Mouse (Mus musculus): Measurements from ENCODE around the gene Slc27a5.

The Slc27a5 gene

GRCm38 (mm10) chr7:13024805-13025204 is 26.8 kb upstream of the Slc27a5 start:
- peak; percentile 67 to 82 for DNase-seq (ENCODE audit: low spot score in 2 of 2)

- DNase-seq (ENCODE audit: low spot score in 2 of 2) = peak; percentile 95 to 99
These were observed 26.1 kb upstream of the Slc27a5 start for GRCm38 (mm10) chr7:13023928-13024731.

GRCm38 (mm10) chr7:13022773-13023535 is 25.0 kb upstream of the Slc27a5 start:
- peak; percentile 59 to 73 for DNase-seq (ENCODE audit: low spot score in 2 of 2)

DNA sequence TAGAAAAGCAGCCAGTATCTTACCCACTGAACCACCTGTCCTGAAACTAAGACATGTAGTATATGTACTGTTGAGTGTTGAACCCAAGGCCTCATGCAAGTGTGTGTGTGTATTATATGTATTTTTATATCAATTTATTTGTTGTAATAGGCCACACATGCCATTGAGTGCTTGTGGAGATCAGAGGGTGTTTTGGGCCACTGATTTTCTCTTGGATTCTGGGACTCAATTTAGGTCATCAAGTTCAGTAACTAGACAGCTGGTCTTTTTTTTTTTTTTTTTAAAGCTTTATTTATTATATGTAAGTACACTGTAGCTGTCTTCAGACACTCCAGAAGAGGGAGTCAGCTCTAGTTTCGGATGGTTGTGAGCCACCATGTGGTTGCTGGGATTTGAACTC is 17.2 kb upstream of the Slc27a5 start:
- no peak for DNase-seq (ENCODE audit: low spot score in 2 of 2)

GRCm38 (mm10) chr7:13014275-13014839 is 16.4 kb upstream of the Slc27a5 start:
- no peak for DNase-seq (ENCODE audit: low spot score in 2 of 2)

GRCm38 (mm10) chr7:13013671-13014070 is 15.7 kb upstream of the Slc27a5 start:
- no peak for DNase-seq (ENCODE audit: low spot score in 2 of 2)

- DNase-seq (ENCODE audit: low spot score in 2 of 2) = peak in 1 of 2 experiments; percentile 43
These were observed 12.3 kb upstream of the Slc27a5 start, which contains the start of gene Zbtb45 for GRCm38 (mm10) chr7:13010005-13010908. Gene Zbtb45, minus strand, starts transcription at chr7:13010034.

DNA sequence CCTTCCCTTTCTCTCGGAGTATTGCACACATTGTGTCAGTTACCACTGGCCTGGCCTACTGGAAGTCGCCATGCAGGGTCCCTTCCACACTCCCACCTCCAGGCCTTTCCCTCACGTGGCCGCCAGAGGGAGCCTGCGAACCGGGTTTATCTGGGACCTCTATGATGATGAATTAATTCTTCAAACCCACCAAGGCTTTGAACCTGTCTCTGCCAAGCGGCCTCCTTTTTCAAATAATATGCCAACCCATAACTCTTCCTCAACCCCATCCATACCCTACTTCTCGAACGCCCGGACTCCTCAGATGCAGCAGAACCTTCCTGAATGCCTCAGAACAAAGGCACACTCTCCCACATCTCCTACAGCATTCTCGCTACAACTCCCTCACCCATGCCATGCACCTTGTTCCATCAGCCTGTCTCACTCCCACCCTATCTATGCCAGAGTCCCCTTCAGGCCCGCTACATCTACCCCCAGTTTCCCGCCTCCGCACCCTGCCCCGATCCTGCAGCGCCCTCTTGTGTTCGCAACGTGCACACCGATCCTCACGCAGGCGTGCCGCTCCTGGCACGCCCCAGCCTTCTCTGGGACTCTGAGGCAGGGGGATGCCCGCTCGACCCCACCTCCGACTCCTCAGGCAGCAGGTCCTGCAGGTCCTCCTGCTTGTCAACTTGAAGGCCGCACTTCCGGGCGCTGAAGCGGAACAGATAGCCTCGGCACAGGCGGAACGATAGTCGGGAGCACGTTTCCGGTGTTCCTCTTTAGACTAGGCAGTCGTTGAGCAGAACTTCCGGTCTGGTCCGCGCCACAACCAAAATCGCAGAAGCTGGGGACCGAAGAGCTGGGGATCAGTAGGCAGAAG is 11.4 kb upstream of the Slc27a5 start:
- DNase-seq (ENCODE audit: low spot score in 2 of 2) = peak; percentile 94 to 96

DNA sequence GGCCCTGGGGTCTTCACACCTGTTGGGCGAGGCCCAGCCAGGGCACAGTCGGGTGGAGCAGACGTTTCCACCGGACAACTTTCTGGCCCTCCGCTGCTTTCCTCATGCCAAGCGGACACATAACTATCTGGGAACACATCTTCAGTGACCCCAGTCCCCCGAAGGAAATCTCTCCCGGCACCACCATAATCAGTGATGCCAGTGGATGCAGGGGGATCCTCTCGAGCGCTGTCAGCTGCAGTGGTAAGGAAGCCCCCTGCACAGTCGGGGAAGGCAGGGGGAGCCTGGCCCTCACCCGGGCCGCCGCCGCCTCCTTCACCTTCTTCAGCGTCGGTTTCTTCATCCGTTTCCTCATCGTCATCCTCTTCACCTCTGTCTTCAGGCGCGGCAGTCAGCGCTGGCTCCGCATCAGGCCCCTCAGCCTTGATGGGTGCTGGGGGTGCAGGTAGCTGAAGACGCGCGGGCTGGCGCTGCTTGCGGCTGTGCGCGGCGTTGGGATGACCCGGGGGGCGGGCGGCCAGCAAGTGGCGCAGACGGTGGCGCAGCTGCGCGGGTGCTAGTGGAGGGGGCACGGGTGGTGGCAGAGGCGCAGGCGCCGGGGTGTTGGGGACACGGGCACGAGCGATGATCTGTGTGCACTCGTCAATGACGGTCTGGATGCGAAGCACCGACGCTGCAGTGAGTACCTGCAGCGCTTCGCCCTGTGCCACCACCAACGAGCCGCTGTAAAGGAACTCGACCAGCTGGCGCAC is 9.5 kb upstream of the Slc27a5 start:
- DNase-seq (ENCODE audit: low spot score in 2 of 2) = no peak

GRCm38 (mm10) chr7:13006531-13006930 is 8.5 kb upstream of the Slc27a5 start:
- DNase-seq (ENCODE audit: low spot score in 2 of 2) = no peak

- no peak for DNase-seq (ENCODE audit: low spot score in 2 of 2)
These were observed 8.0 kb upstream of the Slc27a5 start for GRCm38 (mm10) chr7:13006011-13006410.

- DNase-seq (ENCODE audit: low spot score in 2 of 2) = no peak
These were observed 5.4 kb upstream of the Slc27a5 start for GRCm38 (mm10) chr7:13003380-13003779.

DNA sequence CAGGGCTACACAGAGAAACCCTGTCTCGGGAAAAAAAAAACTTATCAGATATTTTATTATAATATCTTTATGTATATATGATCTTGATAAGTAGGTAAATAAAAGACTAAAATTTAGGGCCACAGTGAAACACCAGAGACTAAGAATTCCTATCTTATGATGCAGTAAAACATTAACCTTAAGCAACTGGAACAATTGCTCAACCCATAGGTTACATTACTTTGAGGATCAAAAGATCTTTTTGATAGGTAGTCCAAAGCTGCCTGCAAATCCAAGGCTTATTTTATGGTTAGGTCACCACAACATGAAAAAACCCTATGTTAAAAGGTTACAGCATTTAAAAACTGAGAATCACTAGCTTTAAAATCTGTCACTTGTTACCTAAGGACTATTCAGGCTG is 3.6 kb upstream of the Slc27a5 start:
- DNase-seq (ENCODE audit: low spot score in 2 of 2) = no peak

DNA sequence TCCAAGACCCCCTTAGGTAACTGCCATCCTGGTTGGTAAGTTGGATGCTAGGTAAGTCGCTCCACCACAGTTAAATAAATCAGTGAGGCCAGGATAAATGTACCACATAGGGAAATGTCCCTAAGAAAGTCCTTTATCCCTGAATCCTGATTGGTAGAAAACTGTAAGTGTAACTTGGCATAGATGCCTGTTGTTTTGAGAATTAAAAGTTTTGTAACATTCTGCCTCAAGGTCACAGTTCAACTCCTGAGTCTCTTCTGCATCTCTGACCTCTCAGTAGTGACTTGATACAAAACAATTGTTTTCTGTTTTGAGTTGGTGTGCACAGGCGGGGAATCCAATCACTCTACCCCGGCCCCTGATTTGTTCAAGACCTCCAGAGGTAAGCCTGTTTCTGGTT is 859 bp upstream of the Slc27a5 start, which contains the start of gene Trim28:
TSS of gene Trim28 (plus strand) at position 264 of the 400 bp plus-strand sequence.
- DNase-seq (ENCODE audit: low spot score in 2 of 2) = no peak

GRCm38 (mm10) chr7:12997230-12997629 is 762 bp downstream of the Slc27a5 start:
- no peak for DNase-seq (ENCODE audit: low spot score in 2 of 2)

GRCm38 (mm10) chr7:12995862-12996261 is 2.1 kb downstream of the Slc27a5 start:
- no peak for DNase-seq (ENCODE audit: low spot score in 2 of 2)

- DNase-seq (ENCODE audit: low spot score in 2 of 2) = no peak
These were observed 4.8 kb downstream of the Slc27a5 start for GRCm38 (mm10) chr7:12993148-12993547.

DNA sequence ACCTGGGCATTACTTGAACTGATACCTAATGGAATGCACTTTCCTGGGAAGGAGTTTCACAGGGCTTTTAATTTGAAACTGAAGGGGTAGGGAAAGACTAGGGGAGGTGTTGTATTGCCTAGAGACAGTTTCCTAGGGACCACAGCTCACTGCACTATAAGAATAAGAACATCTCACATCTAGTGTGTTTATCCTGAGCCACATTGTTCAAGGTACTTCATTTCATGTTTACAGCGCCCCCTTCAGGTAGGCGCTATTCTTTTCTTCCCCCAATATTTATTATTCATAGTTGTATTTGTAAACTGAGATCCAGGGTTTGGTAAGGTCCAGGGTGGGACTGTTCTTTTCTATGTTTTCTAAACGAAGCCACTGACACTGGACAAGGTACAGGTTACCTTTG is 5.8 kb downstream of the Slc27a5 start:
- peak in 1 of 2 experiments; percentile 69 for DNase-seq (ENCODE audit: low spot score in 2 of 2)

- DNase-seq (ENCODE audit: low spot score in 2 of 2) = peak in 1 of 2 experiments; percentile 47
These were observed 10.4 kb downstream of the Slc27a5 start for GRCm38 (mm10) chr7:12987409-12988189.
